In genomic region chr1:97657201-97657600, GRCm38 (mm10) we compare ENCODE assay signal across 11 mouse cellular contexts. TPM values are rescaled to one million over a fixed set of nuclear protein-coding genes. Genes with fewer than 3 reads are reported as not detected.
A peak's percentile ranks its signal among the peaks of the same experiment; 100 is the strongest.
DNase-seq lines count a peak whose midpoint lies in the region; ATAC-seq and TF ChIP-seq lines count a peak whose summit lies in the region.
"Had no signal": no experiment of that assay in that cellular context is flagged by ENCODE, and none has a peak within 500 bp of the region (broad histone marks: within the 10 kb centered on the region; RNA-seq: fewer than 3 reads in every experiment).

No protein-coding gene starts in this region.

- peaks cover 71% of the 10 kb centered on the region for H3K4me1 ChIP-seq in hindbrain, embryonic 13.5 days (replicated peaks)
- H3K4me1 ChIP-seq in hindbrain, embryonic 16.5 days (ENCODE audit: control insufficient read depth, insufficient read depth, low read depth, low read length) = peaks cover 33% of the 10 kb centered on the region
- H3K4me1 ChIP-seq in lung, embryonic 14.5 days (ENCODE audit: insufficient read depth) = peaks cover 6% of the 10 kb centered on the region; the same call in 1 of the 2 replicates
- peaks cover 27 to 28% of the 10 kb centered on the region in 2 experiments for H3K4me1 ChIP-seq in liver, embryonic 14.5 days (replicated peaks; ENCODE audit: control insufficient read depth in 2 of 2, insufficient read depth in 2 of 2, low read length in 1 of 2)

- TF ChIP-seq CTCF in lung, embryonic 14.5 days (IDR thresholded peaks at IDR 0.05; ENCODE audit: low read depth) = no peak
- no peak for TF ChIP-seq CTCF in liver, embryonic 14.5 days (IDR thresholded peaks at IDR 0.05; ENCODE audit: low read depth)

- no peak overlapping the region for H3K9ac ChIP-seq in hindbrain, embryonic 13.5 days
- H3K9ac ChIP-seq in hindbrain, embryonic 16.5 days (ENCODE audit: low read depth, low read length) = no peak overlapping the region
- no peak overlapping the region for H3K9ac ChIP-seq in lung, embryonic 14.5 days
- peak overlapping the region; percentile 19; the same call in 1 of the 2 replicates for H3K9ac ChIP-seq in liver, embryonic 14.5 days (replicated peaks)

- H3K4me2 ChIP-seq in hindbrain, embryonic 13.5 days = peak overlapping the region; percentile 11; the same call in 1 of the 2 replicates
- H3K4me2 ChIP-seq in hindbrain, embryonic 16.5 days (ENCODE audit: low read length) = no peak overlapping the region
- H3K4me2 ChIP-seq in lung, embryonic 14.5 days = no peak overlapping the region
- peak overlapping the region; percentile 76 for H3K4me2 ChIP-seq in liver, embryonic 14.5 days (ENCODE audit: low read depth)
- H3K4me2 ChIP-seq: heart, embryonic 11.5 days had no signal

- no peak for TF ChIP-seq EP300 in liver, embryonic 14.5 days (IDR thresholded peaks at IDR 0.05; ENCODE audit: low read depth)

- no peak overlapping the region for H3K27ac ChIP-seq in hindbrain, embryonic 13.5 days
- no peak overlapping the region for H3K27ac ChIP-seq in hindbrain, embryonic 16.5 days (ENCODE audit: low read depth, low read length)
- H3K27ac ChIP-seq in lung, embryonic 14.5 days (ENCODE audit: low read depth) = no peak overlapping the region; the same call in 1 of the 2 replicates
- no peak overlapping the region for H3K27ac ChIP-seq in liver, embryonic 14.5 days

- no peak for ATAC-seq in hindbrain, embryonic 13.5 days (ENCODE audit: low FRiP score)
- no peak for ATAC-seq in hindbrain, embryonic 16.5 days
- ATAC-seq in lung, embryonic 14.5 days (ENCODE audit: insufficient read depth) = no peak
- ATAC-seq in liver, embryonic 14.5 days (ENCODE audit: insufficient read depth) = no peak

- no peaks in the 10 kb centered on the region for H3K9me3 ChIP-seq in hindbrain, embryonic 13.5 days
- H3K9me3 ChIP-seq in hindbrain, embryonic 16.5 days (ENCODE audit: control insufficient read depth, low read length) = no peaks in the 10 kb centered on the region
- no peaks in the 10 kb centered on the region for H3K9me3 ChIP-seq in lung, embryonic 14.5 days (ENCODE audit: low read depth, low read length)
- no peaks in the 10 kb centered on the region for H3K9me3 ChIP-seq in liver, embryonic 14.5 days (ENCODE audit: control insufficient read depth, low read length)

- H3K4me3 ChIP-seq in hindbrain, embryonic 13.5 days = no peak overlapping the region
- no peak overlapping the region for H3K4me3 ChIP-seq in hindbrain, embryonic 16.5 days (ENCODE audit: low read length)
- no peak overlapping the region for H3K4me3 ChIP-seq in lung, embryonic 14.5 days (ENCODE audit: low read depth, low read length)
- peak overlapping the region; percentile 4 to 84; a peak in 2 of 4 replicates for H3K4me3 ChIP-seq in liver, embryonic 14.5 days (ENCODE audit: insufficient read depth in 1 of 2, low read depth in 2 of 2, low read length in 2 of 2)

- peak; percentile 29 for DNase-seq in lung, embryonic 14.5 days
- no peak for DNase-seq in lung, postnatal 36 days
- DNase-seq in adipocyte (ENCODE audit: low spot score) = peak; percentile 48
- no peak for DNase-seq in liver, embryonic 14.5 days (ENCODE audit: low read depth in 3 of 3, low spot score in 3 of 3)
- DNase-seq in urinary bladder, postnatal 36 days (ENCODE audit: low spot score in 2 of 2) = no peak
- no peak for DNase-seq in ovary, postnatal 14 days (ENCODE audit: low spot score)
- DNase-seq: gastrocnemius, postnatal 10 days; right cerebral cortex, postnatal 4 days had no signal

- no peaks in the 10 kb centered on the region for H3K36me3 ChIP-seq in hindbrain, embryonic 13.5 days
- H3K36me3 ChIP-seq in hindbrain, embryonic 16.5 days (ENCODE audit: control insufficient read depth, insufficient read depth, low read length) = no peaks in the 10 kb centered on the region
- no peaks in the 10 kb centered on the region for H3K36me3 ChIP-seq in lung, embryonic 14.5 days (ENCODE audit: insufficient read depth)
- H3K36me3 ChIP-seq in liver, embryonic 14.5 days (replicated peaks; ENCODE audit: control insufficient read depth, insufficient read depth, low read depth) = peaks cover 18% of the 10 kb centered on the region

- no peaks in the 10 kb centered on the region for H3K27me3 ChIP-seq in hindbrain, embryonic 13.5 days
- H3K27me3 ChIP-seq in hindbrain, embryonic 16.5 days (replicated peaks; ENCODE audit: control insufficient read depth, insufficient read depth, low read length) = no peaks in the 10 kb centered on the region
- no peaks in the 10 kb centered on the region for H3K27me3 ChIP-seq in lung, embryonic 14.5 days (ENCODE audit: insufficient read depth, low read length)
- H3K27me3 ChIP-seq in liver, embryonic 14.5 days (ENCODE audit: control insufficient read depth, insufficient read depth, low read length) = no peaks in the 10 kb centered on the region

- 62% methylated on average over 2 of the region's 2 CpGs for WGBS in hindbrain, embryonic 13.5 days
- 61% methylated on average over 2 of the region's 2 CpGs for WGBS in hindbrain, embryonic 16.5 days
- 43% methylated on average over 2 of the region's 2 CpGs for WGBS in lung, embryonic 14.5 days
- 49% methylated on average over 2 of the region's 2 CpGs for WGBS in liver, embryonic 14.5 days (ENCODE audit: insufficient replicate concordance)

RNA-seq across cellular contexts. Expression of gene D1Ertd622e, which starts 4.7 kb away (rescaled TPM):
- 50.4 and 51.8 TPM in 2 replicates for polyA plus RNA-seq in hindbrain, embryonic 13.5 days (2015; fragmentation: Nextera tagmentation; extraction: Ambion mirVana)
- polyA plus RNA-seq in hindbrain, embryonic 16.5 days (2015; fragmentation: Nextera tagmentation; extraction: Ambion mirVana) = 59.7 and 60.5 TPM in 2 replicates
- polyA plus RNA-seq in lung, embryonic 14.5 days (2014; fragmentation: Nextera tagmentation; extraction: Ambion mirVana) = 17.1 and 19.3 TPM in 2 replicates
- 29.7 and 33.8 TPM in 2 replicates for polyA plus RNA-seq in liver, embryonic 14.5 days (2012; rRNA removed)
- 48.9 and 53.5 TPM in 2 replicates for polyA plus RNA-seq in liver, embryonic 14.5 days (2014; fragmentation: Nextera tagmentation; extraction: Ambion mirVana)

Comparison
In these comparisons a context has a peak if more than half of its experiments do, and no peak if none do; other contexts are left out.
1. H3K4me2 ChIP-seq: peak in hindbrain, embryonic 13.5 days (single experiment) and liver, embryonic 14.5 days (single experiment); none in hindbrain, embryonic 16.5 days (single experiment) and lung, embryonic 14.5 days (single experiment).
2. DNase-seq: peak in lung, embryonic 14.5 days (single experiment) and adipocyte (single experiment); none in lung, postnatal 36 days (single experiment), liver, embryonic 14.5 days (0 of 3), urinary bladder, postnatal 36 days (0 of 2) and ovary, postnatal 14 days (single experiment).
3. H3K4me3 ChIP-seq: peak in liver, embryonic 14.5 days (2 of 2); none in hindbrain, embryonic 13.5 days (single experiment), hindbrain, embryonic 16.5 days (single experiment) and lung, embryonic 14.5 days (single experiment).